Mouse (Mus musculus) adrenal gland, adult 2 months (tissue): Measurements from ENCODE around the gene Ap4m1. TPM values are rescaled to one million over a fixed set of nuclear protein-coding genes. Genes with fewer than 3 reads are reported as not detected.
"Not testable (repeated sequence)": the region's sequence is repeated elsewhere in the genome, so short reads cannot be mapped to it uniquely, and the experiment has no call there.

Source experiments
- DNase-seq: peaks from one replicate; pipeline ENCODE4 v3.0.0; 2021
- microRNA-seq, 2 experiments: library from miRNA; unstranded; fragments of <30 nt; microRNA quantifications; one replicate each; pipeline ENCODE4 v1.2.0; 2021
- polyA plus RNA-seq: library from polyadenylated mRNA; depleted of rRNA; stranded (reverse); fragments of >200 nt; gene quantifications from 2 replicates; pipeline ENCODE4 v1.2.3, GENCODE M21; 2012; rRNA removed
- total RNA-seq, 2 experiments: library from RNA; stranded (reverse); gene quantifications; 2 replicates each; pipeline ENCODE4 v1.2.3; 2021

Gene Ap4m1
- total and polyA plus RNA-seq, 3 experiments: 19.4 to 27.7 (median 20.1) TPM

- DNase-seq: no peak
Measured at GRCm38 (mm10) chr5:138194755-138195345, 23.0 kb downstream of the Ap4m1 start.

DNA sequence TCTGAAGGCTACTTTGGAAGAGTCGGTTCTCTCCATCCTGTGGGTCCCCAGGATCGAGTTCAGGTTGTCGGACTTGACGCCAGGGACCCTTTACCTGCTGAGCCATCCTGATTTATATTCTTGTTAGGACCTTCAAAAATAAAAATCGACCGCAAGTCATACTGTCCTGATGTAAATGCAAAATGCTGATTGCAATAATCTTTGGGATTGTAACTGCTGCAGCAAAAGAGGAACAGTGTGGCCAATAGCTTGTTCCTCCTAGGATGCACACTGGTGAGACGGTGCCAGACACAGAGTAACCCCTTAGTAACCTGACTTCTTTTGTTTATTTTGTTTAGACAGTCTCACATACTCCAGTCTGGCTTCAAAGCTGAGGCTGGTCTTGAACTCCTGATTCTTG, 23.7 kb downstream of the Ap4m1 start:
- DNase-seq: no peak

GRCm38 (mm10) chr5:138199576-138199975, 27.8 kb downstream of the Ap4m1 start:
- DNase-seq: peak; percentile 69

DNA sequence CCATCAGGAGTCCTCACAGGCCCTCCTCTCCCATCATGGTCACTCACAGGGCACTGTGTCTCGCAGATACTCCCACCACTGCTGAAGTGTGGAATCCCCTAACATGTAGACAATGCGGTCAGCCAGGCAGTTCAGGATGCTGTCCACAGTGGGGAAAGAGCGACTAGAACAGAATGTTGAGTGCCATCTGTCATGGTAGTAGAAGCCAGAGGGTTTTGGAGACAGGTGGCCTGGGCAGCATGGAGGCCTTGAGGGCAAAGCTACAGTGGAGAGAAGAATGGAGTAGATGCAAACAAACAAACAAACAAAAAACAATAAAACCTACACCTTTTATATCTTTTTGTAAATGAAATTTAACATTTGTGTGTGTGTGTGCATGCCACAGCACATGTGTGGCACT, 30.3 kb downstream of the Ap4m1 start:
- no peak for DNase-seq

DNA sequence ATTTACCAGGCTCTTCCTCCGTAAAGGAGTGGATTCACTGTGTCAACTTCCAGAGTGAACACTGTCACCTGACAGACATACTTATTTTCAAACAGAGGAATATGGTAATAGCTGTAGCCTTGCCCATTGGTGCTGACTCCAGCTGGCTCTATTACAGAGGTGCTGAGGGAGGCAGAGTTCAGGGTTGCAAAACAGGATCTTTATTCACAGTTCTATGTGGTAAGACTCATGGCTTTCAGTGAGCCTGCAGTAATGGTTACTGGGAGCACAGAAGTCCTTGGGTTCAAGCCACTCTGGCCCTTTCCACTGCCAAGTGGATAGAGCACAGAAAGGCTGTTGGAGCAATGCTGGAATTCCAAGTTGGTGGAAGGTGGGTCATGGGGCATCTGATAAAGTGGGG, 35.5 kb downstream of the Ap4m1 start:
- peak; percentile 45 for DNase-seq

DNA sequence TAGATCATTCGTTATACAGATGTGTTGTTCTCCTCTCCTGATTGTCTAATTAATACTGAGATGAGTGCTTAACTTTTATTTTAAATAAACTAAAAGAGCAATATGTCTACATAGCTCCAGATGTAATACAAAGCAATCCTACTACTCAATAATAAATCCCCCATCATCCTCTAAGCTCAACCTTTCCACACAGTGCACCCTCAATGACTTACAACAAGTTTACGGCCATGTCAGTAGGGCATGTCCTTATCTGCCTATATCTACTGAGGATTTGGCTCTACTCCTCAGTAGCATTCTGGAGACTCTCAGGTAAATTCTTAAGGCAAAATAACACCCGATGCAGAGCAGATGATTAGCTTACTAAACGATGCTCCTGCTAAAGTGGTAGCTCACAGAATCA, 36.1 kb downstream of the Ap4m1 start:
- no peak for DNase-seq

GRCm38 (mm10) chr5:138216632-138217031, 44.8 kb downstream of the Ap4m1 start:
- DNase-seq: not testable (repeated sequence)

GRCm38 (mm10) chr5:138219864-138220263, 48.1 kb downstream of the Ap4m1 start:
- DNase-seq: no peak

GRCm38 (mm10) chr5:138222111-138222510, 50.3 kb downstream of the Ap4m1 start:
- peak; percentile 89 for DNase-seq

DNA sequence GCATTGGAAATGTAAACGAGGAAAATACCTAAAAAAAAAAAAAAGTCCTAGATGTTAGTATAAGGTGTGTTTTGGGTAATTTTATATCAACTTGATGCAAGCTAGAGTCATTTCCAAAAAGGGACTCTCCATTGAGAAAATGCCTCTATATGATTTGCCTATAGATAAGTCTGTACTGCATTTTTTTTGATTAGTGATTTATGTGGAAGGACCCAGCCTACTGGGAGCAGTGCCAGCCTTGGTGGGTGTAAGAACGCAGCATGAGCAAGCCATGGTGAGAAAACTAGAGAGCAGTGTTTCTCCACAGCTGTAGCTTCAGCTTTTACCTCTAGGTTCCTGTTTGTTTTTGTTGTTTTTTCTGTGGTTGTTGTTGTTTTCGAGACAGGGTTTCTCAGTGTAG, 51.5 kb downstream of the Ap4m1 start:
- DNase-seq: no peak

- no peak for DNase-seq
Measured at GRCm38 (mm10) chr5:138225700-138226099, 53.9 kb downstream of the Ap4m1 start, which contains the start of gene Nxpe5. Nxpe5 (plus strand) TSS chr5:138225898.

DNA sequence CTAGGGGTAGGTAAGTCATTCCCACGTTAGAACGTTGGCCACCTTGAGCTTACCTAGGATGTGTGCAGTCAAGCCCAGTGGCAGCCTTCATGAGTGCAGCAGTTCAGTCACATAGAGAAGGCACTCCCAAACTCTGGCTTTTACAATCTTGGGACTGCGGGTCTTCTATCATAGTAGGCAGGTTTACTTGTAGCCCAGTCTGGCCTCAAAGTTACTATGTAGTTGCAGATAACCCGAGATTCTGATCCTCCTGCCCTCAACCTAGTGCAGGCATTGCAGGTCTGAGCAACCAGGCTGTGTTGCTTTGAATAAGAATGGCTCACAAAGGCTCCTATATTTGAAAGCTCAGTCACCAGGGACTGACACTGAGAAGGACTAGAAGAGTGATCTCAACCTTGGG, 54.7 kb downstream of the Ap4m1 start:
- no peak for DNase-seq

DNA sequence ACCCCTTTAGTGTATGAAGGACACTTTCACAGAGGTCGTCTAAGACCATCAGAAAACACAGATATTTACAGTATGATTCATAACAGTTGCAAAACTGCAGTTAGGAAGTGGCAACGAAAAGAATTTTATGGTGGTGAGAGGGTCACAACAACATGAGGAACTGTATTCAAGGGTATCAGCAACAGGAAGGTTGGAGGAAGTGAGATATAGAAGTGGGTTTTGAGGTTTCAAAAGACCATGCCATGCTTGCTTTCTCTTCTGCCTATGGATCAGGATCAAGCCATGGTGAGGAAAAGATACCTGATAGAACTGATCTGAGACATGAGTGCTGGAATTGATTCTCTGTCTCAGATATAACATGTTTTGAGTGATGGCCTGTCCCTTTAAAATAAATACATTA, 55.6 kb downstream of the Ap4m1 start:
- DNase-seq: no peak

GRCm38 (mm10) chr5:138228026-138228425, 56.2 kb downstream of the Ap4m1 start:
- DNase-seq: peak; percentile 19

DNA sequence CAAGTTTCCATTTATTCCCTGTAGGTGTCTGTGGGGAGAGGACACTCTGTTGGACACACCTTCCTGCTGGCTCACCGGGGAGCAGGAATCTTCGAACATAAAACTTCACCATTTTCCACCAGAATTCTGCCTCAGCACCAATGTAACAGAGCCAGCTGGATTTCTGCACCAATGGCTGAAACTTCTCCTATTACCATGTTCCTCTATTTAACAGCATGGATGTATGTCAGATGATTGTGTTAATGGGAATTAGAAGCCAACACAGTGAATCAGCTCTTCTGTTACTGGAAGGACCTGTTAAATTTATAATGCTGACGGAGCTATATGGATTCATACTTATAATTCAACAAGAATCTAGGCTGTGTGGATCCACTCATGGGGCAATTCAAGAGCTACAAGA, 57.7 kb downstream of the Ap4m1 start:
- no peak for DNase-seq

Small RNA genes lying within 50 kb of the gene (microRNA-seq; reads per million reads assigned to microRNA genes)
- gene Mir106b: 754 to 950 reads per million in 2 experiments
- 220 to 244 reads per million in 2 experiments for gene Mir25
- 2,301 to 2,408 reads per million in 2 experiments for gene Mir93

Other genes with a start within 250 kb of the Ap4m1 start
- under 1 TPM; 0.06 to 0.38 TPM for gene Gjc3, start 208.9 kb upstream of the Ap4m1 start, total RNA-seq
- gene Gjc3, start 208.9 kb upstream of the Ap4m1 start, polyA plus RNA-seq: 0.03 and 0.19 TPM in 2 replicates
- gene Azgp1, start 190.5 kb upstream of the Ap4m1 start, total RNA-seq: 1 to 10 TPM in 1 of 2 experiments, under 1 TPM in 1; 0.83 to 4.2 TPM
- gene Azgp1, start 190.5 kb upstream of the Ap4m1 start, polyA plus RNA-seq: 0.18 and 0.72 TPM in 2 replicates
- not detected for gene Smok3a, start 150.7 kb upstream of the Ap4m1 start, total RNA-seq
- not detected in 2 replicates for gene Smok3a, start 150.7 kb upstream of the Ap4m1 start, polyA plus RNA-seq
- gene Smok3b, start 150.6 kb upstream of the Ap4m1 start, total RNA-seq: not detected
- gene Smok3b, start 150.6 kb upstream of the Ap4m1 start, polyA plus RNA-seq: not detected in 2 replicates
- not detected for gene Smok3c, start 118.8 kb upstream of the Ap4m1 start, total RNA-seq
- not detected in 2 replicates for gene Smok3c, start 118.8 kb upstream of the Ap4m1 start, polyA plus RNA-seq
- gene Zkscan1, start 86.9 kb upstream of the Ap4m1 start, total RNA-seq: 10 to 100 TPM; 33.9 to 40.2 TPM
- gene Zkscan1, start 86.9 kb upstream of the Ap4m1 start, polyA plus RNA-seq: 2.7 and 3.4 TPM in 2 replicates
- gene Zscan21, start 55.1 kb upstream of the Ap4m1 start, total RNA-seq: 10 to 100 TPM; 14.8 to 16.7 TPM
- 4.0 and 5.3 TPM in 2 replicates for gene Zscan21, start 55.1 kb upstream of the Ap4m1 start, polyA plus RNA-seq
- 10 to 100 TPM; 11.0 to 11.5 TPM for gene Zfp113, start 16.3 kb upstream of the Ap4m1 start, total RNA-seq
- gene Zfp113, start 16.3 kb upstream of the Ap4m1 start, polyA plus RNA-seq: 6.2 and 10.5 TPM in 2 replicates
- gene Cops6, start 10.9 kb upstream of the Ap4m1 start, total RNA-seq: 100 to 1,000 TPM; 132 to 160 TPM
- gene Cops6, start 10.9 kb upstream of the Ap4m1 start, polyA plus RNA-seq: 44.6 and 49.2 TPM in 2 replicates
- gene Mcm7, start 420 bp downstream of the Ap4m1 start, total RNA-seq: 10 to 100 TPM; 22.8 to 23.1 TPM
- gene Mcm7, start 420 bp downstream of the Ap4m1 start, polyA plus RNA-seq: 17.9 and 21.6 TPM in 2 replicates
- 10 to 100 TPM; 41.7 to 44.7 TPM for gene Taf6, start 15.4 kb downstream of the Ap4m1 start, total RNA-seq
- gene Taf6, start 15.4 kb downstream of the Ap4m1 start, polyA plus RNA-seq: 63.3 and 72.2 TPM in 2 replicates
- gene Cnpy4, start 15.5 kb downstream of the Ap4m1 start, total RNA-seq: 10 to 100 TPM; 18.1 to 28.7 TPM
- 0.68 and 1.1 TPM in 2 replicates for gene Cnpy4, start 15.5 kb downstream of the Ap4m1 start, polyA plus RNA-seq
- gene Mblac1, start 22.3 kb downstream of the Ap4m1 start, total RNA-seq: 10 to 100 TPM in 1 of 2 experiments, 1 to 10 TPM in 1; 5.0 to 11.9 TPM
- gene Mblac1, start 22.3 kb downstream of the Ap4m1 start, polyA plus RNA-seq: 9.6 and 11.1 TPM in 2 replicates
- gene Nxpe5, start 53.9 kb downstream of the Ap4m1 start, total RNA-seq: under 1 TPM; 0.29 to 0.66 TPM
- gene Nxpe5, start 53.9 kb downstream of the Ap4m1 start, polyA plus RNA-seq: 0.17 and 0.20 TPM in 2 replicates
- 10 to 100 TPM; 72.3 to 99.9 TPM for gene Lamtor4, start 83.5 kb downstream of the Ap4m1 start, total RNA-seq
- gene Lamtor4, start 83.5 kb downstream of the Ap4m1 start, polyA plus RNA-seq: 184 and 189 TPM in 2 replicates
- gene BC037034, start 92.0 kb downstream of the Ap4m1 start, total RNA-seq: 10 to 100 TPM; 24.3 to 28.4 TPM
- 93.4 and 115 TPM in 2 replicates for gene BC037034, start 92.0 kb downstream of the Ap4m1 start, polyA plus RNA-seq
- under 1 TPM; 0.12 to 0.28 TPM for gene Gal3st4, start 100.8 kb downstream of the Ap4m1 start, total RNA-seq
- 0.07 TPM in 2 replicates for gene Gal3st4, start 100.8 kb downstream of the Ap4m1 start, polyA plus RNA-seq
- not detected for gene Gm43720, start 108.0 kb downstream of the Ap4m1 start, total RNA-seq
- not detected in 2 replicates for gene Gm43720, start 108.0 kb downstream of the Ap4m1 start, polyA plus RNA-seq
- under 1 TPM; 0.35 to 0.63 TPM for gene Gpc2, start 108.0 kb downstream of the Ap4m1 start, total RNA-seq
- gene Gpc2, start 108.0 kb downstream of the Ap4m1 start, polyA plus RNA-seq: 2.3 and 3.1 TPM in 2 replicates
- gene Stag3, start 108.2 kb downstream of the Ap4m1 start, total RNA-seq: under 1 TPM in 1 of 2 experiments, not detected in 1; 0.06 TPM
- 0.68 TPM in 1 of 2 replicates, not detected in the other for gene Stag3, start 108.2 kb downstream of the Ap4m1 start, polyA plus RNA-seq
- under 1 TPM in 1 of 2 experiments, not detected in 1; 0.55 TPM for gene Pvrig, start 170.0 kb downstream of the Ap4m1 start, total RNA-seq
- gene Pvrig, start 170.0 kb downstream of the Ap4m1 start, polyA plus RNA-seq: 0.09 and 0.10 TPM in 2 replicates